ENCODE assay signal across 8 mouse cellular contexts in the genomic region with DNA sequence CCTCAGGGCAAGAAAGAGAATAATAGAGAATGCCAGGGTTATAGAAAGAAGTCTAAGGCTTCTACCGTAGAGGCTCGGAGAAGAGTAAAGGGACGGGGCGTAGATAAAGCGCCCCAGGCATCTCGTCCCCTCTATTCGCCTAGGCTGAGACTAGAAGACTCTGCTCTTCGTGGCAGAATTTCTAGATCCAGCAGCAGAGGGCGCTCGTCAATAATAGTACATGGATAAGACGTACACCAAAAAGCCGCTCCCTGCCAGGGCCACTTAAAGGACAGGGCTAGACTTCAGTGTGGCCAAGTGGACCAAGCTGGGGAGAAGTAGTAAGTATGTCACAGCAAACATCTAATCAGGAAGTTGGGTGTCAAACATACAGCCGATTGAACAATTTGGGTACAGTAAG. TPM values are rescaled to one million over a fixed set of nuclear protein-coding genes. Genes with fewer than 3 reads are reported as not detected.
DNase-seq lines count a peak whose midpoint lies in the region; ATAC-seq and TF ChIP-seq lines count a peak whose summit lies in the region.

No protein-coding gene starts in this region.

- H3K27ac ChIP-seq in embryonic fibroblast, embryonic 13.5 days (ENCODE audit: insufficient read depth, low read length) = peak overlapping the region; percentile 90
- peak overlapping the region; percentile 94 for H3K27ac ChIP-seq in heart, embryonic 10.5 days
- peak overlapping the region; percentile 91 for H3K27ac ChIP-seq in kidney, embryonic 14.5 days (ENCODE audit: low read depth, low read length)
- peak overlapping the region; percentile 52; the same call in 1 of the 2 replicates for H3K27ac ChIP-seq in liver, adult 2 months (replicated peaks; ENCODE audit: insufficient read depth, low read depth, low read length)

- H3K9me3 ChIP-seq in heart, embryonic 10.5 days = no peaks in the 10 kb centered on the region
- no peaks in the 10 kb centered on the region for H3K9me3 ChIP-seq in kidney, embryonic 14.5 days (ENCODE audit: control insufficient read depth, low read length)

- peak overlapping the region; percentile 74 for H3K9ac ChIP-seq in kidney, embryonic 14.5 days (ENCODE audit: low read depth, low read length)
- H3K9ac ChIP-seq in liver, adult 2 months (ENCODE audit: low read depth, low read length) = peak overlapping the region; percentile 51; the same call in 1 of the 2 replicates

- H3K4me1 ChIP-seq in embryonic fibroblast, embryonic 13.5 days (ENCODE audit: control insufficient read depth, insufficient read depth, low read length) = peaks cover 12% of the 10 kb centered on the region
- peaks cover 57% of the 10 kb centered on the region for H3K4me1 ChIP-seq in heart, embryonic 10.5 days
- H3K4me1 ChIP-seq in kidney, embryonic 14.5 days (ENCODE audit: control insufficient read depth, insufficient read depth, low read length) = peaks cover 23% of the 10 kb centered on the region
- no peaks in the 10 kb centered on the region for H3K4me1 ChIP-seq in liver, adult 2 months (ENCODE audit: control insufficient read depth, insufficient read depth, low read length)

- peak; percentile 73 for ATAC-seq in kidney, embryonic 14.5 days (ENCODE audit: low FRiP score, low TSS enrichment)

- peak overlapping the region; percentile 76 for H3K4me2 ChIP-seq in kidney, embryonic 14.5 days (replicated peaks; ENCODE audit: low read depth, low read length)

- H3K36me3 ChIP-seq in heart, embryonic 10.5 days = peaks cover 71% of the 10 kb centered on the region
- peaks cover 32% of the 10 kb centered on the region for H3K36me3 ChIP-seq in kidney, embryonic 14.5 days (ENCODE audit: control insufficient read depth, insufficient read depth, low read length)
- H3K36me3 ChIP-seq in liver, adult 2 months (ENCODE audit: control insufficient read depth, insufficient read depth, low read length) = peaks cover 3% of the 10 kb centered on the region; the same call in 1 of the 2 replicates
- peaks cover 10% of the 10 kb centered on the region for H3K36me3 ChIP-seq in splenic B cell, adult 2 months (ENCODE audit: control insufficient read depth, insufficient read depth, low read length, poor library complexity, severe bottlenecking)

- peak; percentile 50 for TF ChIP-seq POLR2A in embryonic fibroblast, embryonic 13.5 days (IDR thresholded peaks at IDR 0.05; ENCODE audit: low read depth, low read length)
- TF ChIP-seq POLR2A in liver, adult 2 months (IDR thresholded peaks at IDR 0.05; ENCODE audit: extremely low read depth, insufficient read depth, low read length) = no peak

- no peaks in the 10 kb centered on the region for H3K27me3 ChIP-seq in heart, embryonic 10.5 days (ENCODE audit: insufficient read depth, poor library complexity, severe bottlenecking)
- no peaks in the 10 kb centered on the region for H3K27me3 ChIP-seq in kidney, embryonic 14.5 days (ENCODE audit: control insufficient read depth, insufficient read depth, low read length)
- peaks cover 3% of the 10 kb centered on the region; the same call in 1 of the 2 replicates for H3K27me3 ChIP-seq in liver, adult 2 months (ENCODE audit: control insufficient read depth, insufficient read depth, low read length)
- no peaks in the 10 kb centered on the region for H3K27me3 ChIP-seq in splenic B cell, adult 2 months (ENCODE audit: control insufficient read depth, insufficient read depth, low read length, poor library complexity, severe bottlenecking)

- no peaks in the 10 kb centered on the region for H3K79me2 ChIP-seq in liver, adult 2 months (ENCODE audit: control insufficient read depth, insufficient read depth, low read length)

- peak; percentile 71 for DNase-seq in CD4-positive helper T cell, adult 2 months (ENCODE audit: low read depth, low spot score)
- peak; percentile 94 for DNase-seq in brain, adult 2 months (ENCODE audit: low read depth, low spot score)
- peak; percentile 94 for DNase-seq in heart, embryonic 10.5 days (ENCODE audit: low spot score)
- peak; percentile 36 for DNase-seq in liver, adult 2 months (ENCODE audit: extremely low read depth, low read depth, low spot score)
- DNase-seq in naive thymus-derived CD4-positive, alpha-beta T cell, adult 2 months (ENCODE audit: low read depth) = peak; percentile 84
- DNase-seq in splenic B cell, adult 2 months (ENCODE audit: low read depth, low spot score) = peak; percentile 78

- WGBS in heart, embryonic 10.5 days = 2% methylated on average over 13 of the region's 13 CpGs
- WGBS in kidney, embryonic 14.5 days = 2% methylated on average over 13 of the region's 13 CpGs
- 5% methylated on average over 13 of the region's 13 CpGs for WGBS in liver, adult 2 months

- TF ChIP-seq CTCF in embryonic fibroblast, embryonic 13.5 days (IDR thresholded peaks at IDR 0.05; ENCODE audit: borderline replicate concordance, insufficient read depth, low read length) = no peak
- TF ChIP-seq CTCF in liver, adult 2 months (IDR thresholded peaks at IDR 0.05; ENCODE audit: low read depth, low read length) = peak; percentile 35

- peak overlapping the region; percentile 83 for H3K4me3 ChIP-seq in embryonic fibroblast, embryonic 13.5 days (ENCODE audit: insufficient read depth, low read length)
- H3K4me3 ChIP-seq in heart, embryonic 10.5 days = peak overlapping the region; percentile 78
- peak overlapping the region; percentile 58 for H3K4me3 ChIP-seq in kidney, embryonic 14.5 days (ENCODE audit: low read length)
- H3K4me3 ChIP-seq in liver, adult 2 months (ENCODE audit: insufficient read depth, low read depth, low read length) = peak overlapping the region; percentile 56

RNA-seq across cellular contexts. Expression of a gene that starts 0.8 kb away (rescaled TPM):
- 200 and 221 TPM in 2 replicates for polyA plus RNA-seq in embryonic fibroblast, embryonic 13.5 days (2011; ENCODE audit: insufficient read length, low read depth, missing spikeins)
- polyA plus RNA-seq in heart, embryonic 10.5 days (2016; fragmentation: Nextera tagmentation; extraction: Ambion mirVana) = 144 and 202 TPM in 2 replicates
- polyA plus RNA-seq in kidney, embryonic 14.5 days (2014; fragmentation: Nextera tagmentation; extraction: Ambion mirVana) = 44.3 and 61.7 TPM in 2 replicates
- total RNA-seq in liver, adult 2 months (2014; rRNA removed) = 0.65 and 1.1 TPM in 2 replicates
- polyA plus RNA-seq in liver, adult 2 months (2012; rRNA removed) = 1.6 and 2.0 TPM in 2 replicates

RNA-seq across cellular contexts. Expression of a gene that starts 9.6 kb away (rescaled TPM):
- 9.1 and 9.8 TPM in 2 replicates for polyA plus RNA-seq in embryonic fibroblast, embryonic 13.5 days (2011; ENCODE audit: insufficient read length, low read depth, missing spikeins)
- 7.1 and 7.2 TPM in 2 replicates for polyA plus RNA-seq in heart, embryonic 10.5 days (2016; fragmentation: Nextera tagmentation; extraction: Ambion mirVana)
- 7.5 and 9.5 TPM in 2 replicates for polyA plus RNA-seq in kidney, embryonic 14.5 days (2014; fragmentation: Nextera tagmentation; extraction: Ambion mirVana)
- total RNA-seq in liver, adult 2 months (2014; rRNA removed) = 1.8 and 2.4 TPM in 2 replicates
- polyA plus RNA-seq in liver, adult 2 months (2012; rRNA removed) = 0.91 and 1.4 TPM in 2 replicates

RNA-seq across cellular contexts. Expression of a gene that starts 10.3 kb away (rescaled TPM):
- 9.0 and 11.1 TPM in 2 replicates for polyA plus RNA-seq in embryonic fibroblast, embryonic 13.5 days (2011; ENCODE audit: insufficient read length, low read depth, missing spikeins)
- polyA plus RNA-seq in heart, embryonic 10.5 days (2016; fragmentation: Nextera tagmentation; extraction: Ambion mirVana) = 16.6 and 17.5 TPM in 2 replicates
- 11.7 and 12.9 TPM in 2 replicates for polyA plus RNA-seq in kidney, embryonic 14.5 days (2014; fragmentation: Nextera tagmentation; extraction: Ambion mirVana)
- 2.1 and 3.2 TPM in 2 replicates for total RNA-seq in liver, adult 2 months (2014; rRNA removed)
- polyA plus RNA-seq in liver, adult 2 months (2012; rRNA removed) = 11.3 and 12.7 TPM in 2 replicates

RNA-seq across cellular contexts. Expression of a gene that starts 18.0 kb away (rescaled TPM):
- not detected in 2 replicates for polyA plus RNA-seq in embryonic fibroblast, embryonic 13.5 days (2011; ENCODE audit: insufficient read length, low read depth, missing spikeins)
- polyA plus RNA-seq in heart, embryonic 10.5 days (2016; fragmentation: Nextera tagmentation; extraction: Ambion mirVana) = 0.37 and 0.48 TPM in 2 replicates
- 1.1 and 2.2 TPM in 2 replicates for polyA plus RNA-seq in kidney, embryonic 14.5 days (2014; fragmentation: Nextera tagmentation; extraction: Ambion mirVana)
- total RNA-seq in liver, adult 2 months (2014; rRNA removed) = 0.07 TPM in 1 of 2 replicates, not detected in the other
- not detected in 2 replicates for polyA plus RNA-seq in liver, adult 2 months (2012; rRNA removed)

RNA-seq across cellular contexts. Expression of a gene that starts 41.3 kb away (rescaled TPM):
- 2.7 and 5.2 TPM in 2 replicates for polyA plus RNA-seq in embryonic fibroblast, embryonic 13.5 days (2011; ENCODE audit: insufficient read length, low read depth, missing spikeins)
- polyA plus RNA-seq in heart, embryonic 10.5 days (2016; fragmentation: Nextera tagmentation; extraction: Ambion mirVana) = 258 and 459 TPM in 2 replicates
- polyA plus RNA-seq in kidney, embryonic 14.5 days (2014; fragmentation: Nextera tagmentation; extraction: Ambion mirVana) = not detected in 2 replicates
- 0.28 TPM in 1 of 2 replicates, not detected in the other for total RNA-seq in liver, adult 2 months (2014; rRNA removed)
- polyA plus RNA-seq in liver, adult 2 months (2012; rRNA removed) = 0.18 and 0.45 TPM in 2 replicates

Comparison
In these comparisons a context has a peak if more than half of its experiments do, and no peak if none do; other contexts are left out.
1. Peak in every context shown above with its lines: DNase-seq, ATAC-seq, H3K4me3 ChIP-seq and H3K27ac ChIP-seq.
2. DNase-seq: peak in every context shown above with its lines; median percentile 94 in brain, adult 2 months; 94 in heart, embryonic 10.5 days; 84 in naive thymus-derived CD4-positive, alpha-beta T cell, adult 2 months; 78 in splenic B cell, adult 2 months; 71 in CD4-positive helper T cell, adult 2 months; 36 in liver, adult 2 months.
3. RNA of a gene that starts 0.8 kb away (polyA plus RNA-seq): 200 to 221 TPM in embryonic fibroblast, embryonic 13.5 days, 144 to 202 TPM in heart, embryonic 10.5 days and 44.3 to 61.7 TPM in kidney, embryonic 14.5 days; 1.6 to 2.0 TPM in liver, adult 2 months; every median in the first group is over 10 times any median in the second.